Mouse (Mus musculus): Measurements from ENCODE around the gene Orai2. TPM values are rescaled to one million over a fixed set of nuclear protein-coding genes. Genes with fewer than 3 reads are reported as not detected.
A peak's percentile ranks its signal among the peaks of the same experiment; 100 is the strongest.
"Not testable (repeated sequence)": the region's sequence is repeated elsewhere in the genome, so short reads cannot be mapped to it uniquely, and the experiment has no call there.

Orai2 gene
- polyA plus RNA-seq, 1 experiment from 2014 or later = 12.0 TPM

DNA sequence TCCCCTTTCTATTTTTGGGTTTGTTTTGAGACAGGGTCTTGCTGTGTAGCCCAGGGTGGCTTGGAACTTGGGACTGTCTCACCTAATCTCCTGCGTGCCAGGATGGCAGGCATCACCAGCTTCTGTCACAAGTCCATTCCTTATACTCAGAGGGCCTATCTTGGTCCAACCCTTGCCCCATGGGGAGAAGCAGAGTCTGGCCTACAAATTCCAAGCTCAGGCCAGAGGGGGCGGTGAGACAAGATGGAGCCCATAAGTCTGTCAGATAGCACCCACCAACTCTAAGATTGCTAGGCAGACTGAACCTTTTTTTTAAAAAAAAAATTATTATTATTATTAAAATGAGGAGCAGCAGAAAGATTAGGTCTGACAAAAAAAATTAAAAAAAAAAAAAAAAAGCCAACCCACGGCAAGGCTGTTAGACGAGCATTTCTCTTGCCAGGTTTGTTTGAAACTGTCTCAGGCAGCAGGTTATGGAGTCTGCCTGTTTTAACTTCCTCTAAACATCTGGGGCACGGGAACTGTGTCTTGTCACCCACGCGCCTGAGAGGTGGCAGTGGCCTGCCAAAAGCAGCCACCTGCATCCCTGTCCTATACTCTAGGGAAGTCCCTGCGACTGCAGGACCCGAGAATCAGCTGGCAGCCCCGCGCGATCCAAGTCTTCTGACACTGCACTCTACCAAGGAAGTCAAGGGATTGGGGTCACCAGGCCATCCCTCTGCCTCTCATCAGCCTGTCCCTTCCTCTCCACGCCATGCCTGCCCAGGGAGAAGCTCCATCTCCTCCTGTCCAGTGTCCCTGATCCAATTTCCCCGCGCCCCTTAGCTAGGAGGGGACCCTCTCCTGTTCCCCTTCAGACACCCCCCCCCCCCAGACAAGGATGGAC is 644 bp downstream of the Orai2 start:
- Histone ChIP-seq H3K27me3 (replicated peaks; ENCODE audit: control insufficient read depth, insufficient read depth, low read length) (no peaks in the 10 kb centered on the region), H3K4me3 (ENCODE audit: low read depth, low read length) (peak overlapping the region; percentile 59), H3K27ac (replicated peaks; ENCODE audit: low read depth, low read length) (peak overlapping the region; percentile 42; the same call in 1 of the 2 replicates), H3K36me3 (ENCODE audit: control insufficient read depth, insufficient read depth, low read length) (peaks cover 12% of the 10 kb centered on the region; the same call in 1 of the 2 replicates), H3K4me2 (ENCODE audit: low read depth, low read length) (peak overlapping the region; percentile 98), H3K9me3 (ENCODE audit: control insufficient read depth, low read length) (0 out of 2 replicates have a peak, but pooled peaks cover 6% of the 10 kb centered on the region), H3K9ac (ENCODE audit: low read depth, low read length) (peak overlapping the region; percentile 73), H3K4me1 (ENCODE audit: control insufficient read depth, insufficient read depth, low read length) (peaks cover 7% of the 10 kb centered on the region)
- DNase-seq (ENCODE audit: low spot score) (peak; percentile 29), ATAC-seq (ENCODE audit: low read depth) (peak; percentile 22)
- 13% methylated on average over 15 of the region's 15 CpGs for WGBS

DNA sequence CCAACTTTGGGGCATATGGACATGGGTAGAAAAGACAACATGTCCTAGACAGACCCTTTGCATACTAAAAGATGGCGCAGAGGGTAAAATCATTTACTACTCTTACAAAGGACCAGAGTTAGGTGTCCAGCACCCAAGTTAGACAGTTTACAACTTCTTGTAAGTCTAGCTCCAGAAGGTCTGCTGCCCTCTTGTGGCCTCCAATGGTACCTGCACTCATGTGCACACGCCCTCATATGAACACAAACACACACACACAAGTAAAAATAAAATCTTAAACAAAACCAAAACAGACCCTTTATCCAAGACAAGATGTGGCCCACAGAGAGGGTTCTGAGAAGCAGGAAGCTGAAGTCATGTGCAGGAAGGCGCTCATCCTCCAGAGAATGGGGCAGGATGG is 2.4 kb downstream of the Orai2 start:
- no peak for ATAC-seq (ENCODE audit: low read depth)
- no peak for DNase-seq (ENCODE audit: low spot score)
- Histone ChIP-seq H3K4me2 (ENCODE audit: low read depth, low read length) (no peak overlapping the region), H3K27ac (replicated peaks; ENCODE audit: low read depth, low read length) (no peak overlapping the region), H3K27me3 (replicated peaks; ENCODE audit: control insufficient read depth, insufficient read depth, low read length) (no peaks in the 10 kb centered on the region), H3K36me3 (ENCODE audit: control insufficient read depth, insufficient read depth, low read length) (peaks cover 12% of the 10 kb centered on the region; the same call in 1 of the 2 replicates), H3K9ac (ENCODE audit: low read depth, low read length) (no peak overlapping the region), H3K9me3 (ENCODE audit: control insufficient read depth, low read length) (0 out of 2 replicates have a peak, but pooled peaks cover 6% of the 10 kb centered on the region), H3K4me3 (ENCODE audit: low read depth, low read length) (no peak overlapping the region), H3K4me1 (ENCODE audit: control insufficient read depth, insufficient read depth, low read length) (peaks cover 7% of the 10 kb centered on the region)
- WGBS = 95% methylated on average over 3 of the region's 3 CpGs

DNA sequence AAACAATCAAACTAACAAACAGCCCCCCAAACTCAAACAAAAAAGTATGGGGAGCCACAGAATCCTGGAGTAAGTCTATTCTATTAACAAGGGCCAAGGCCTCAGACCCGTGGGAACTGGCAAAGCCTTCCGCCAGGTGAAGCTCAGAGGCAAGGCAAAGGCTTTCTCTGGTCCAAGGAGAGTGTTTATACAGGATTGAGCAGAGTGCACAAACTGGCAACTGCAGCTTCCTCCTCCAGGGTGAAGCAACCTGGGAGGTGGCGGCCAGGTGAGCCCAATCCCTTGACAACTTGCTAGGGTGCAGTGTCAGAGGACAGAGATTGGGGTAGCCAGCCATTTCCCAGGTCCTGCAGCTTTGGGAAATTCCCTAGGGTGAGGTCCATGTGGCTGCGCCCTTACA is 3.2 kb downstream of the Orai2 start:
- no peaks in the 10 kb centered on the region for H3K27me3 ChIP-seq (replicated peaks; ENCODE audit: control insufficient read depth, insufficient read depth, low read length)
- H3K9me3 ChIP-seq (ENCODE audit: control insufficient read depth, low read length) = 0 out of 2 replicates have a peak, but pooled peaks cover 6% of the 10 kb centered on the region
- no peak overlapping the region for H3K9ac ChIP-seq (ENCODE audit: low read depth, low read length)
- WGBS = 86% methylated on average over 4 of the region's 4 CpGs
- peaks cover 7% of the 10 kb centered on the region for H3K4me1 ChIP-seq (ENCODE audit: control insufficient read depth, insufficient read depth, low read length)
- peaks cover 12% of the 10 kb centered on the region; the same call in 1 of the 2 replicates for H3K36me3 ChIP-seq (ENCODE audit: control insufficient read depth, insufficient read depth, low read length)
- H3K4me3 ChIP-seq (ENCODE audit: low read depth, low read length) = no peak overlapping the region
- no peak for DNase-seq (ENCODE audit: low spot score)
- H3K27ac ChIP-seq (replicated peaks; ENCODE audit: low read depth, low read length) = no peak overlapping the region
- no peak overlapping the region for H3K4me2 ChIP-seq (ENCODE audit: low read depth, low read length)
- ATAC-seq (ENCODE audit: low read depth) = no peak

DNA sequence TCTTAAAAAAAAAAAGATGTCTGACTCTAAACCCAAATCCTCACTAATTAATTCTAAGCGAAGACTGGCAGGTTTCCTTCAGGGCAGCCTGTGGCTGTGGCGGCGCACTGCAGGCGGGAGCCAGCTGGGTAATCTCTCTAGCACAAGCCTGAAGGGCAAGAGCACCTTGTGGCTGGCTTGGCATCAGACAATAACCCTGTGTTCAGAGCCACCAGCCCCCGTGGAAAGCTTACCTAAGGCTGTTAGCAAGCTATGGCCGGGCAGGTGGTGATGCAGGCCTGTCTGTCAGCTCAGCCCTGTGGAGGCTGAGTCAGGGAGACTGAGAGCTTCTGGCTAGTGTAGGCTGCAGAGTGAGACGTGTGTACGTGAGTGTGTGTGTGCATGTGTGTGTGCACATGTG is 5.3 kb downstream of the Orai2 start:
- Histone ChIP-seq H3K36me3 (ENCODE audit: control insufficient read depth, insufficient read depth, low read length) (peaks cover 20% of the 10 kb centered on the region; the same call in 1 of the 2 replicates), H3K27ac (replicated peaks; ENCODE audit: low read depth, low read length) (no peak overlapping the region), H3K4me1 (ENCODE audit: control insufficient read depth, insufficient read depth, low read length) (no peaks in the 10 kb centered on the region), H3K9ac (ENCODE audit: low read depth, low read length) (0 out of 2 replicates have a peak overlapping the region, but pooled peaks have one; percentile 19), H3K4me2 (ENCODE audit: low read depth, low read length) (no peak overlapping the region), H3K27me3 (replicated peaks; ENCODE audit: control insufficient read depth, insufficient read depth, low read length) (no peaks in the 10 kb centered on the region), H3K9me3 (ENCODE audit: control insufficient read depth, low read length) (0 out of 2 replicates have a peak, but pooled peaks cover 6% of the 10 kb centered on the region), H3K4me3 (ENCODE audit: low read depth, low read length) (no peak overlapping the region)
- ATAC-seq (ENCODE audit: low read depth) = no peak
- no peak for DNase-seq (ENCODE audit: low spot score)
- 83% methylated on average over 8 of the region's 8 CpGs for WGBS

DNA sequence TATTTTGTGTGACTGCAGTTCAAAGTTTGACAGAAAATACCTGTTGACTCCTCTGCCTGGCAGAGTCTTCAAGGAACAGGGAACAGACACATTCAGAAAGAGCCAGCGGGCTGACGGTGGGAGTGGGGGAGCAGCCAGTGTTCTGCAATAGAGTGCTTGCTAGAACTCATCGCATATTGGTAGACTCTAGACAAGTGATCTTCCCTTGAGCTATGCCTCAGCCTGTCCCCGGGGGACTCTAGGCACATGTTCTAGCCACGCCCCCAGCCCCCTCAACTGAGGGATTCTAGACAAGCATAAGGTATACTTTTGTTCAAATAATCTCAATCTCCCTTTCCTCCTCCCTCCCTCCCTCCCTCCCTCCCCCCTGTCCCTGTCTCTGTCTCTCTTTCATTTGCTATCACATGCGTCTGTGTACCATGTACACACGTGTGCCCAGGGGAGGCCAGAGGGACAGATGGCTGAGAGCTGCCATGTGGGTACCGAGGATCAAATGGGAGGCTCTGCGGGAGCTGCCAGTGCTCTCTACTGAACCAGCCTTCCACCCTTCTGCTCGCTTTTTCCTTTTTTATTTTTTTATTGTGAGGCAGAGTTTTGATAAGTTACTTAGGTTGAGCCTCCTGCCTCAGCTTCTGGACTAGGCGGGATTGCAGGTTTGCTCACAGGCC is 6.6 kb downstream of the Orai2 start:
- Histone ChIP-seq H3K9me3 (ENCODE audit: control insufficient read depth, low read length) (0 out of 2 replicates have a peak, but pooled peaks cover 6% of the 10 kb centered on the region), H3K4me3 (ENCODE audit: low read depth, low read length) (no peak overlapping the region), H3K36me3 (ENCODE audit: control insufficient read depth, insufficient read depth, low read length) (peaks cover 20% of the 10 kb centered on the region; the same call in 1 of the 2 replicates), H3K4me2 (ENCODE audit: low read depth, low read length) (no peak overlapping the region), H3K27me3 (replicated peaks; ENCODE audit: control insufficient read depth, insufficient read depth, low read length) (no peaks in the 10 kb centered on the region), H3K9ac (ENCODE audit: low read depth, low read length) (no peak overlapping the region), H3K27ac (replicated peaks; ENCODE audit: low read depth, low read length) (no peak overlapping the region), H3K4me1 (ENCODE audit: control insufficient read depth, insufficient read depth, low read length) (no peaks in the 10 kb centered on the region)
- DNase-seq (ENCODE audit: low spot score) = no peak
- ATAC-seq (ENCODE audit: low read depth) = peak; percentile 48
- 85% methylated on average over 11 of the region's 11 CpGs for WGBS

DNA sequence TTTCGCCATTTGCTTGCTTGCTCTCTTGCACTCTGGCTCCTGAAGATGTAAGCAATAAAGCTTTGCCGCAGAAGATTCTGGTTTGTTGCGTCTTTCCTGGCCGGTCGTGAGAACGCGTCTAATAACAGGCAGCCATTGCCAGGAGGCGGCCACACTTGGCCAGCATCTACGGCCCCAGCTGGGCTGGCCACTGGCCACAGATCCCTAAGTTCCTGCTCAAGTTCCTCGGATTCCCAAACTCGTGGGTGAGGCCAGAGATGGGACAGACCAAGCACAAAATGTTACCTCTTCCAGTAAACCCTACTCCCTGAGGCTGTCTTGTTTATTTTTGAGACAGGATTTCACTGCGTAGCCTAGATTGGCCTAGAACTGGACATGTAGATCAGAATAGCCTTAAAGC is 10.4 kb downstream of the Orai2 start:
- not testable (repeated sequence) for H3K9ac ChIP-seq (ENCODE audit: low read depth, low read length); DNase-seq (ENCODE audit: low spot score); H3K4me3 ChIP-seq (ENCODE audit: low read depth, low read length); ATAC-seq (ENCODE audit: low read depth); H3K9me3 ChIP-seq (ENCODE audit: control insufficient read depth, low read length); H3K36me3 ChIP-seq (ENCODE audit: control insufficient read depth, insufficient read depth, low read length); H3K27me3 ChIP-seq (replicated peaks; ENCODE audit: control insufficient read depth, insufficient read depth, low read length); H3K27ac ChIP-seq (replicated peaks; ENCODE audit: low read depth, low read length); H3K4me2 ChIP-seq (ENCODE audit: low read depth, low read length); H3K4me1 ChIP-seq (ENCODE audit: control insufficient read depth, insufficient read depth, low read length)
- 90% methylated on average over 11 of the region's 12 CpGs for WGBS

DNA sequence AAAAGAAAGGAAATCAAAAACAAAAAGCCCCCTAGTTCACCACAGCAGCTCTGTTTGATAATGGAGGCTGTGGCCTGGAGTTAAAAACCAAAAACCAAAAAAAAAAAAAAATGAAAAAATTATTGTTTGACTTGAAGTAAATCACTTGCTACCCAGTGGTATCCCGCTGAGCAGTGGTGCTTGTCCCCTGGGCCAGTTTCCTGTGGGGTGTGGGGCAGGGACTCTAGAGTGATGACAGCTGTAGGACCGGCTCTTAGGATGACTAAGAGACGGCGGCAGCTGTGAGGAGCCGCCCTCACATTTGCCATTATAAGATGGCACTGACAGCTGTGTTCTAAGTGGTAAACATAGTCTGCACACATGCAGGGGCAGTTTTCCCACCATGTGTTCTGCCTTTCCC is 15.1 kb downstream of the Orai2 start:
- Histone ChIP-seq H3K4me1 (ENCODE audit: control insufficient read depth, insufficient read depth, low read length) (no peaks in the 10 kb centered on the region), H3K4me2 (ENCODE audit: low read depth, low read length) (no peak overlapping the region), H3K36me3 (ENCODE audit: control insufficient read depth, insufficient read depth, low read length) (peaks cover 2% of the 10 kb centered on the region; the same call in 1 of the 2 replicates), H3K27ac (replicated peaks; ENCODE audit: low read depth, low read length) (no peak overlapping the region), H3K9me3 (ENCODE audit: control insufficient read depth, low read length) (no peaks in the 10 kb centered on the region), H3K9ac (ENCODE audit: low read depth, low read length) (no peak overlapping the region), H3K27me3 (replicated peaks; ENCODE audit: control insufficient read depth, insufficient read depth, low read length) (no peaks in the 10 kb centered on the region), H3K4me3 (ENCODE audit: low read depth, low read length) (no peak overlapping the region)
- ATAC-seq (ENCODE audit: low read depth) (no peak), DNase-seq (ENCODE audit: low spot score) (no peak)
- WGBS = 62% methylated on average over 5 of the region's 5 CpGs

DNA sequence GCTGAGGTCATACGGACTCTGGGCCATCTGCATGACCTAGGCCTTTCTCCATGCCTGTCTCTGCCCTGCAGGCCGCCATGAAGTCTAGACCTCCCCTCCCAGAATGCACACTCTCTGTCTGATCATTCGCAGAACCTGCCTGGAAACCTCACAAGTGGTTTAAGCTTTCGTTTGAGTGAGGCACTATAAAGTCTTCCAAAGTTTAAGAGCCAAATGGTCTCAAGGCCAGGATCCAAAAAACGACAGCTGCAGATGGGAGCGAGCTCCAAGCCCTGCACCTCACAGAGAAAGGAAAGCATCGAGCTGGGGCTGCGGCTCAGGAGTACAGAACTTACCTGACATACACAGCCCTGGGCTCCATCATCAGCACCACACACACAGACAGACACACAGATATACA is 18.1 kb downstream of the Orai2 start:
- no peaks in the 10 kb centered on the region for H3K36me3 ChIP-seq (ENCODE audit: control insufficient read depth, insufficient read depth, low read length)
- H3K9ac ChIP-seq (ENCODE audit: low read depth, low read length) = no peak overlapping the region
- no peak overlapping the region for H3K4me3 ChIP-seq (ENCODE audit: low read depth, low read length)
- no peak overlapping the region for H3K27ac ChIP-seq (replicated peaks; ENCODE audit: low read depth, low read length)
- no peaks in the 10 kb centered on the region; the same call in 1 of the 2 replicates for H3K4me1 ChIP-seq (ENCODE audit: control insufficient read depth, insufficient read depth, low read length)
- H3K4me2 ChIP-seq (ENCODE audit: low read depth, low read length) = no peak overlapping the region
- H3K9me3 ChIP-seq (ENCODE audit: control insufficient read depth, low read length) = no peaks in the 10 kb centered on the region
- WGBS = 71% methylated on average over 8 of the region's 8 CpGs
- ATAC-seq (ENCODE audit: low read depth) = no peak
- DNase-seq (ENCODE audit: low spot score) = peak; percentile 32
- no peaks in the 10 kb centered on the region for H3K27me3 ChIP-seq (replicated peaks; ENCODE audit: control insufficient read depth, insufficient read depth, low read length)
